Mouse (Mus musculus) hindbrain, embryonic 14.5 days (tissue): Measurements from ENCODE around the gene Sgcd. TPM values are rescaled to one million over a fixed set of nuclear protein-coding genes. Genes with fewer than 3 reads are reported as not detected.
"Not testable (repeated sequence)": the region's sequence is repeated elsewhere in the genome, so short reads cannot be mapped to it uniquely, and the experiment has no call there.

ENCODE experiments used
- ATAC-seq: fragments of 200-750 bp; cut with Nextera tagmentation; 2 replicates; pipeline ENCODE4 v1.8.0; 2017; ENCODE audit warnings: moderate number of reproducible peaks, mild to moderate bottlenecking, moderate TSS enrichment, moderate library complexity; ENCODE audit not compliant: low FRiP score
- DNase-seq: peaks from one replicate; pipeline ENCODE4 v3.0.0-alpha.2; 2015; ENCODE audit warnings: low spot score
- H3K27ac ChIP-seq: fragments of 300-500 bp; sonication (generic); 2 replicates; pipeline ENCODE4 v1.5.1; 2014; ENCODE audit warnings: mild to moderate bottlenecking, moderate library complexity
- H3K27me3 ChIP-seq: fragments of 300-500 bp; sonication (generic); 2 replicates; pipeline ENCODE4 v1.6.1; 2014; ENCODE audit warnings: mild to moderate bottlenecking, low read length, mixed read lengths; ENCODE audit not compliant: control insufficient read depth, insufficient read depth
- H3K36me3 ChIP-seq: fragments of 300-500 bp; sonication (generic); replicated peaks from 2 replicates; pipeline ENCODE4 v1.6.1; 2014; ENCODE audit not compliant: control insufficient read depth, insufficient read depth
- H3K4me1 ChIP-seq: fragments of 300-500 bp; sonication (generic); replicated peaks from 2 replicates; pipeline ENCODE4 v1.6.1; 2014; ENCODE audit warnings: antibody characterized with exemption, low read length, mixed read lengths; ENCODE audit not compliant: control insufficient read depth, insufficient read depth
- H3K4me2 ChIP-seq: fragments of 300-500 bp; sonication (generic); replicated peaks from 2 replicates; pipeline ENCODE4 v1.6.1; 2014; ENCODE audit warnings: mild to moderate bottlenecking, moderate library complexity
- H3K4me3 ChIP-seq: fragments of 300-500 bp; sonication (generic); replicated peaks from 2 replicates; pipeline ENCODE4 v1.5.1; 2014; ENCODE audit warnings: mild to moderate bottlenecking, low read length
- H3K9ac ChIP-seq: fragments of 300-500 bp; sonication (generic); 2 replicates; pipeline ENCODE4 v1.6.1; 2014
- H3K9me3 ChIP-seq: fragments of 300-500 bp; sonication (generic); 2 replicates; pipeline ENCODE4 v1.6.1; 2016; ENCODE audit warnings: low read length; ENCODE audit not compliant: control insufficient read depth
- WGBS: fragments of 180-500 bp; shearing (Covaris S2); extraction: QIAGEN DNeasy Blood & Tissue Kit; methylation state at CpG from one replicate; pipeline ENCODE4 v1.1.7; 2014; 5-methylcytosine and 5-hydroxymethylcytosine counted together
- polyA plus RNA-seq: library from polyadenylated mRNA; unstranded; fragments of >200 nt; fragmentation: Nextera tagmentation; extraction: Ambion mirVana; gene quantifications from 2 replicates; pipeline ENCODE4 v1.2.1, GENCODE M21; 2014

Gene Sgcd
- polyA plus RNA-seq, 1 experiment from 2014 or later: 5.7 TPM

- WGBS: 92% methylated on average over 3 of the region's 3 CpGs
- Histone ChIP-seq H3K4me3 (no peak overlapping the region), H3K27me3 (no peaks in the 10 kb centered on the region), H3K27ac (no peak overlapping the region), H3K9ac (no peak overlapping the region), H3K9me3 (no peaks in the 10 kb centered on the region), H3K4me1 (no peaks in the 10 kb centered on the region), H3K36me3 (no peaks in the 10 kb centered on the region), H3K4me2 (no peak overlapping the region)
- no peak for ATAC-seq
- no peak for DNase-seq
These were observed 542.4 kb downstream of the Sgcd start for GRCm38 (mm10) chr11:47446337-47446736.

- 76% methylated on average over 2 of the region's 2 CpGs for WGBS
These were observed 543.1 kb downstream of the Sgcd start for GRCm38 (mm10) chr11:47445683-47446082.

GRCm38 (mm10) chr11:47442266-47442665 is 546.5 kb downstream of the Sgcd start:
- H3K9me3 ChIP-seq: no peaks in the 10 kb centered on the region
- no peak overlapping the region for H3K27ac ChIP-seq
- ATAC-seq: no peak
- no peak overlapping the region for H3K4me2 ChIP-seq
- no peak overlapping the region for H3K4me3 ChIP-seq
- H3K4me1 ChIP-seq: no peaks in the 10 kb centered on the region
- 76% methylated on average over 2 of the region's 2 CpGs for WGBS
- no peaks in the 10 kb centered on the region for H3K27me3 ChIP-seq
- no peak overlapping the region for H3K9ac ChIP-seq
- DNase-seq: no peak
- H3K36me3 ChIP-seq: no peaks in the 10 kb centered on the region

More at GRCm38 (mm10) chr11:47445683-47446082, 543.1 kb downstream of the Sgcd start:
- Histone ChIP-seq H3K9ac (no peak overlapping the region), H3K36me3 (no peaks in the 10 kb centered on the region), H3K9me3 (no peaks in the 10 kb centered on the region), H3K4me2 (no peak overlapping the region), H3K4me1 (no peaks in the 10 kb centered on the region), H3K4me3 (no peak overlapping the region), H3K27ac (no peak overlapping the region), H3K27me3 (no peaks in the 10 kb centered on the region)
- no peak for DNase-seq
- no peak for ATAC-seq

GRCm38 (mm10) chr11:47399607-47400006 is 589.2 kb downstream of the Sgcd start:
- Histone ChIP-seq H3K27me3 (no peaks in the 10 kb centered on the region), H3K36me3 (no peaks in the 10 kb centered on the region), H3K9me3 (no peaks in the 10 kb centered on the region), H3K4me2 (no peak overlapping the region), H3K27ac (no peak overlapping the region), H3K4me1 (no peaks in the 10 kb centered on the region), H3K9ac (no peak overlapping the region), H3K4me3 (no peak overlapping the region)
- ATAC-seq: no peak
- WGBS: 3% methylated on average over 3 of the region's 3 CpGs
- DNase-seq: no peak

GRCm38 (mm10) chr11:47390798-47391197 is 598.0 kb downstream of the Sgcd start:
- 77% methylated on average over 2 of the region's 2 CpGs for WGBS
- not testable (repeated sequence) for H3K27me3 ChIP-seq, H3K4me1 ChIP-seq, H3K9ac ChIP-seq, H3K4me2 ChIP-seq, ATAC-seq, H3K36me3 ChIP-seq, H3K27ac ChIP-seq, H3K4me3 ChIP-seq, H3K9me3 ChIP-seq, DNase-seq

- Histone ChIP-seq H3K36me3 (no peaks in the 10 kb centered on the region), H3K27ac (no peak overlapping the region), H3K4me1 (no peaks in the 10 kb centered on the region), H3K27me3 (no peaks in the 10 kb centered on the region), H3K9ac (no peak overlapping the region), H3K4me2 (no peak overlapping the region), H3K4me3 (no peak overlapping the region), H3K9me3 (no peaks in the 10 kb centered on the region)
- DNase-seq (no peak), ATAC-seq (no peak)
These were observed 599.4 kb downstream of the Sgcd start for GRCm38 (mm10) chr11:47389327-47389726.

- H3K9me3 ChIP-seq: no peaks in the 10 kb centered on the region
- H3K36me3 ChIP-seq: no peaks in the 10 kb centered on the region
- no peaks in the 10 kb centered on the region for H3K4me1 ChIP-seq
- no peaks in the 10 kb centered on the region for H3K27me3 ChIP-seq
- no peak overlapping the region for H3K4me3 ChIP-seq
- DNase-seq (no peak), ATAC-seq (no peak)
- H3K4me2 ChIP-seq: no peak overlapping the region
- no peak overlapping the region for H3K9ac ChIP-seq
- 85% methylated on average over 3 of the region's 3 CpGs for WGBS
- no peak overlapping the region for H3K27ac ChIP-seq
These were observed 601.0 kb downstream of the Sgcd start for GRCm38 (mm10) chr11:47387726-47388125.

- ATAC-seq (no peak), DNase-seq (no peak)
- Histone ChIP-seq H3K36me3 (no peaks in the 10 kb centered on the region), H3K27me3 (no peaks in the 10 kb centered on the region), H3K27ac (no peak overlapping the region), H3K4me2 (no peak overlapping the region), H3K9ac (no peak overlapping the region), H3K4me1 (no peaks in the 10 kb centered on the region), H3K4me3 (no peak overlapping the region), H3K9me3 (no peaks in the 10 kb centered on the region)
These were observed 602.6 kb downstream of the Sgcd start for GRCm38 (mm10) chr11:47386136-47386535.

- peak overlapping the region; percentile 65 for H3K4me2 ChIP-seq
- no peaks in the 10 kb centered on the region for H3K27me3 ChIP-seq
- peak overlapping the region; percentile 54 for H3K9ac ChIP-seq
- ATAC-seq (no peak), DNase-seq (no peak)
- no peaks in the 10 kb centered on the region for H3K36me3 ChIP-seq
- H3K4me3 ChIP-seq: peak overlapping the region; percentile 22; the same call in 1 of the 2 replicates
- no peaks in the 10 kb centered on the region for H3K9me3 ChIP-seq
- no peak overlapping the region for H3K27ac ChIP-seq
- WGBS: 52% methylated on average over 4 of the region's 4 CpGs
- peaks cover 4% of the 10 kb centered on the region; the same call in 1 of the 2 replicates for H3K4me1 ChIP-seq
These were observed 609.2 kb downstream of the Sgcd start for GRCm38 (mm10) chr11:47379630-47379958.
